8 mouse cellular contexts compared by ENCODE assay signal in the genomic region with DNA sequence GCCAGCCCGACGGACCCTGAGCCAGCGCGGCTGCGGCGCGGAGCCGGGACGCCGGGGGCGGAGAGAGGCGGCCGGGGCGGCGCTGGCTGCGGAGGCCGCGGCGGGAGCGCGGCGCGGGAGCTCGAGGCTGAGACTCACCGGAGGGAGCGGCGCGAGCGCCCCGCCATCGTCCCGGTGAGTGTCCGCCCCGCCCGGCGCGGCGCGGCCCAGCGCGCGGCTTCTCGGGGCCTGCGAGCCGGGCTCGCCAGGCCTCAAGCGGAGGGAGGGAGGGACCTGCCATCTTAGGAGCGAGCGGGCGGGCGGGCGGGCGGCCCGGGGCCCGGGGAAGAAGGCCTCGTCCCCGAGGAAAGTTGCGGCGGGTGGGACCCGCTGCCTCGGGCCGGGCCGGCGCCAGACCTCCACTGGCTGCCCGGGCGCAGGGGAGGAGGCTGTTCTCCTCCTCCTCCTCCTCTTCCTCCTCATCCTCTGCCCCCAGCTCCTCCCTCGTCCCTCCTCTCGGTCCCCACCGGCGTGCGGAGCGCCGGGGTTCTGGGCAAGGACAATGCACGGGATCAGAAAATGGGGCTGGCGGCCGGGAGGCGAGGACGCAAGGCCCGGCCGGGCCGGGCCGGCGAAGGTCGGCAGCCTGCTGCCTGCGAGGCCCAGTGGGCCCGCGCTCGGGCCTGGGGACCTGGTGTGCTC. TPM values are rescaled to one million over a fixed set of nuclear protein-coding genes. Genes with fewer than 3 reads are reported as not detected.
A peak's percentile ranks its signal among the peaks of the same experiment; 100 is the strongest.
DNase-seq lines count a peak whose midpoint lies in the region; ATAC-seq and TF ChIP-seq lines count a peak whose summit lies in the region.

No protein-coding gene starts in this region.

- H3K4me2 ChIP-seq in forebrain, embryonic 15.5 days (replicated peaks), result peak overlapping the region; percentile 55
- H3K4me2 ChIP-seq in lung, embryonic 16.5 days (ENCODE audit: low read depth, low read length), result peak overlapping the region; percentile 65

- H3K36me3 ChIP-seq in ES-Bruce4 (ENCODE audit: control insufficient read depth, insufficient read depth, low read length, poor library complexity, severe bottlenecking), result no peaks in the 10 kb centered on the region
- H3K36me3 ChIP-seq in forebrain, embryonic 15.5 days, result no peaks in the 10 kb centered on the region
- H3K36me3 ChIP-seq in lung, embryonic 16.5 days (ENCODE audit: control insufficient read depth, insufficient read depth, low read length), result no peaks in the 10 kb centered on the region
- H3K36me3 ChIP-seq in thymus, adult 2 months (ENCODE audit: control insufficient read depth, insufficient read depth, low read length), result no peaks in the 10 kb centered on the region

- 0% methylated on average over 67 of the region's 88 CpGs for WGBS in forebrain, embryonic 15.5 days
- WGBS in lung, embryonic 16.5 days, result 0% methylated on average over 35 of the region's 88 CpGs
- under 1% methylated on average over 80 of the region's 88 CpGs for WGBS in thymus, adult 2 months

- no peak for TF ChIP-seq CTCF in ES-Bruce4 (IDR thresholded peaks at IDR 0.05; ENCODE audit: low read depth, low read length)
- no peak for TF ChIP-seq CTCF in layer of hippocampus, adult 2 months (conservative IDR thresholded peaks at IDR 0.05)
- TF ChIP-seq CTCF in thymus, adult 2 months (IDR thresholded peaks at IDR 0.05; ENCODE audit: borderline replicate concordance, control insufficient read depth, extremely low read depth, insufficient read depth, low read length, poor library complexity), result no peak

- H3K9me3 ChIP-seq in ES-Bruce4 (replicated peaks; ENCODE audit: control insufficient read depth, insufficient read depth, low read length, poor library complexity, severe bottlenecking), result no peaks in the 10 kb centered on the region
- no peaks in the 10 kb centered on the region for H3K9me3 ChIP-seq in forebrain, embryonic 15.5 days
- H3K9me3 ChIP-seq in lung, embryonic 16.5 days (ENCODE audit: control insufficient read depth, low read length), result no peaks in the 10 kb centered on the region

- peak overlapping the region; percentile 82 for H3K27ac ChIP-seq in ES-Bruce4 (ENCODE audit: insufficient read depth, low read length)
- peak overlapping the region; percentile 100 for H3K27ac ChIP-seq in forebrain, embryonic 15.5 days (replicated peaks)
- H3K27ac ChIP-seq in layer of hippocampus, adult 2 months, result peak overlapping the region; percentile 100
- peak overlapping the region; percentile 100 for H3K27ac ChIP-seq in lung, embryonic 16.5 days (ENCODE audit: low read length)
- H3K27ac ChIP-seq in thymus, adult 2 months (ENCODE audit: control insufficient read depth, insufficient read depth, low read length), result peak overlapping the region; percentile 81

- DNase-seq in c-Kit-positive CD71-positive TER-119-positive erythroid progenitor cells, embryonic 14.5 days (ENCODE audit: low spot score), result peak; percentile 44
- DNase-seq in heart, postnatal 25 days (ENCODE audit: low spot score), result peak; percentile 70
- DNase-seq in layer of hippocampus, adult 2 months (ENCODE audit: low spot score in 2 of 2), result peak; percentile 43 to 46
- DNase-seq in ovary, adult 18-20 months (ENCODE audit: low spot score), result peak; percentile 71
- DNase-seq in thymus, adult 2 months, result peak; percentile 63

- H3K27me3 ChIP-seq in ES-Bruce4 (ENCODE audit: control insufficient read depth, insufficient read depth, low read length, poor library complexity, severe bottlenecking), result no peaks in the 10 kb centered on the region
- no peaks in the 10 kb centered on the region for H3K27me3 ChIP-seq in forebrain, embryonic 15.5 days
- no peaks in the 10 kb centered on the region for H3K27me3 ChIP-seq in lung, embryonic 16.5 days (ENCODE audit: control insufficient read depth, insufficient read depth, low read depth, low read length)
- H3K27me3 ChIP-seq in thymus, adult 2 months (ENCODE audit: control insufficient read depth, insufficient read depth, low read length), result no peaks in the 10 kb centered on the region

- TF ChIP-seq POLR2A in ES-Bruce4 (IDR thresholded peaks at IDR 0.05; ENCODE audit: insufficient read depth, low read length), result no peak
- 0 out of 2 replicates have a peak, but pooled peaks have one; percentile 13 for TF ChIP-seq POLR2A in thymus, adult 2 months (IDR thresholded peaks at IDR 0.05; ENCODE audit: control insufficient read depth, extremely low read depth, insufficient read depth, low read length, poor library complexity)

- intact Hi-C loops in heart, postnatal 25 days (cut with DNase I), result no loop called here

- peak overlapping the region; percentile 84 for H3K4me3 ChIP-seq in ES-Bruce4 (ENCODE audit: low read depth, low read length)
- H3K4me3 ChIP-seq in forebrain, embryonic 15.5 days, result peak overlapping the region; percentile 89
- H3K4me3 ChIP-seq in layer of hippocampus, adult 2 months, result peak overlapping the region; percentile 69
- H3K4me3 ChIP-seq in lung, embryonic 16.5 days (ENCODE audit: low read length), result peak overlapping the region; percentile 74
- H3K4me3 ChIP-seq in thymus, adult 2 months (ENCODE audit: control insufficient read depth, insufficient read depth, low read length), result peak overlapping the region; percentile 85

- TF ChIP-seq EP300 in ES-Bruce4 (IDR thresholded peaks at IDR 0.05; ENCODE audit: insufficient read depth, low read depth, low read length), result no peak

- no peaks in the 10 kb centered on the region for H3K4me1 ChIP-seq in ES-Bruce4 (ENCODE audit: control insufficient read depth, insufficient read depth, low read length)
- peaks cover 37% of the 10 kb centered on the region for H3K4me1 ChIP-seq in forebrain, embryonic 15.5 days
- peaks cover 27% of the 10 kb centered on the region for H3K4me1 ChIP-seq in lung, embryonic 16.5 days (replicated peaks; ENCODE audit: control insufficient read depth, insufficient read depth, low read length)
- H3K4me1 ChIP-seq in thymus, adult 2 months (replicated peaks; ENCODE audit: control insufficient read depth, insufficient read depth, low read length), result peaks cover 7% of the 10 kb centered on the region

- peak; percentile 21; the same call in 1 of the 2 replicates for ATAC-seq in forebrain, embryonic 15.5 days (replicated peaks)
- peak; percentile 13 for ATAC-seq in lung, embryonic 16.5 days (ENCODE audit: low read depth)

- peak overlapping the region; percentile 100 for H3K9ac ChIP-seq in ES-Bruce4 (ENCODE audit: low read depth, poor library complexity, severe bottlenecking)
- peak overlapping the region; percentile 95 for H3K9ac ChIP-seq in forebrain, embryonic 15.5 days (replicated peaks)
- H3K9ac ChIP-seq in lung, embryonic 16.5 days (ENCODE audit: low read length), result peak overlapping the region; percentile 99

RNA-seq across cellular contexts. Expression of a gene that starts 0.7 kb away (rescaled TPM):
- 52.1 and 56.3 TPM in 2 replicates for polyA plus RNA-seq in ES-Bruce4 (2011; ENCODE audit: insufficient read depth, insufficient read length, low read depth, missing spikeins)
- polyA plus RNA-seq in forebrain, embryonic 15.5 days (2015; fragmentation: Nextera tagmentation; extraction: Ambion mirVana), result 12.3 and 12.8 TPM in 2 replicates
- 10 to 100 TPM; 71.4 to 71.9 TPM for total RNA-seq in heart, postnatal 25 days (2021)
- 10 to 100 TPM; 95.0 to 98.9 TPM for total RNA-seq in layer of hippocampus, adult 2 months (2021)
- polyA plus RNA-seq in lung, embryonic 16.5 days (2015; fragmentation: Nextera tagmentation; extraction: Ambion mirVana), result 8.0 and 9.0 TPM in 2 replicates
- 78.4 and 89.5 TPM in 2 replicates for polyA plus RNA-seq in thymus, adult 2 months (2012; rRNA removed)

RNA-seq across cellular contexts. Expression of a gene that starts 43.9 kb away (rescaled TPM):
- polyA plus RNA-seq in ES-Bruce4 (2011; ENCODE audit: insufficient read depth, insufficient read length, low read depth, missing spikeins), result 38.9 and 39.5 TPM in 2 replicates
- polyA plus RNA-seq in forebrain, embryonic 15.5 days (2015; fragmentation: Nextera tagmentation; extraction: Ambion mirVana), result 76.1 and 78.8 TPM in 2 replicates
- total RNA-seq in heart, postnatal 25 days (2021), result 10 to 100 TPM; 23.0 to 24.2 TPM
- 10 to 100 TPM; 30.7 to 35.2 TPM for total RNA-seq in layer of hippocampus, adult 2 months (2021)
- polyA plus RNA-seq in lung, embryonic 16.5 days (2015; fragmentation: Nextera tagmentation; extraction: Ambion mirVana), result 57.8 and 68.0 TPM in 2 replicates
- 40.2 and 44.9 TPM in 2 replicates for polyA plus RNA-seq in thymus, adult 2 months (2012; rRNA removed)

Comparison
In these comparisons a context has a peak if more than half of its experiments do, and no peak if none do; other contexts are left out.
1. Peak in every context shown above with its lines: DNase-seq, ATAC-seq, H3K4me3 ChIP-seq and H3K27ac ChIP-seq.